Mouse (Mus musculus): ENCODE measurements around the gene Klhdc7a. TPM values are rescaled to one million over a fixed set of nuclear protein-coding genes. Genes with fewer than 3 reads are reported as not detected.

The Klhdc7a gene
- polyA plus RNA-seq, 1 experiment, result 0.02 TPM

DNA sequence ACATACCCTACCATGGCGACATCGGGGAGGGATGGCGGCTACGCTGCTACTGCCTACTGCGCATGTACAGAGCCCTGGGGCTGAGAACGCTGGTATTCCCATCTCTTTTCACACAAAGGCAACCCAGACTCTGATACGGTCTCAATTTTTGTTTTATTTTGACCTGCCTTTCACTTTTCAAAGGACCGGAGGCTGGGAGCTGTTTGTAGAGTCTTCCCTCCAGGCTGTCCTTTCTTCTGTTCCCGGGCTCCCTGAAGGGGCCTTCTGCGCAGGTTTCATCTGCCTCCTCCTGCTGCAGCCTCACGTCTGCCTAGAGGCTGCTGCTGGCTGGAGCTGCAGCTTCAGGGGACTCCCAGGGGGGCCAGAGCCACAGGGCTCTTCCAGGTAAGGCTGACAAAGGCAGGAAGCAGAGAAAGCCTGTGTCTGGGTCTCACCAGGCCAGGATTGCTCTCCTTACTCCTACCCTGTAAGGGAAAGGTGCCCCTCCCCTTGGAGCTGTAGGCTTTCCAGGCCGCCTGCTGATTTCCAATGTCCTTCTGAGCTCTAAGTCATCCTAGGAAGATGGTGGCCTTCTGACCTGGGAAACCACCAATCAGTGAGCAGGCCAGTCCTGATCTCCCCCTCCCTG lies 7.6 kb downstream of the Klhdc7a start:
- no peak overlapping the region for H3ac ChIP-seq (ENCODE audit: control insufficient read depth, insufficient read length, low read depth)
- H3K36me3 ChIP-seq (ENCODE audit: control insufficient read depth, insufficient read depth), result no peaks in the 10 kb centered on the region
- no peak overlapping the region for H3K4me3 ChIP-seq (ENCODE audit: insufficient read depth, poor library complexity, severe bottlenecking)
- peaks cover under 1% of the 10 kb centered on the region for H3K27me3 ChIP-seq (ENCODE audit: control insufficient read depth, insufficient read depth, insufficient read length)
- no peaks in the 10 kb centered on the region for H3K79me3 ChIP-seq (ENCODE audit: low read depth)
- TF ChIP-seq USF1 (IDR thresholded peaks at IDR 0.05; ENCODE audit: low read depth) (no peak), MYOD1 (IDR thresholded peaks at IDR 0.05; ENCODE audit: control insufficient read depth, insufficient read length, low read depth) (no peak), MAX (IDR thresholded peaks at IDR 0.05) (no peak), CEBPB (IDR thresholded peaks at IDR 0.05; ENCODE audit: low read depth) (no peak), FOSL1 (IDR thresholded peaks at IDR 0.05; ENCODE audit: insufficient read depth, low read length, poor library complexity, severe bottlenecking) (no peak), CTCF (IDR thresholded peaks at IDR 0.05; ENCODE audit: control insufficient read depth, insufficient read depth, insufficient read length) (no peak), MYOG (IDR thresholded peaks at IDR 0.05; ENCODE audit: control insufficient read depth, extremely low read depth, insufficient read length) (no peak)
- no peaks in the 10 kb centered on the region for H3K79me2 ChIP-seq (ENCODE audit: control insufficient read depth, insufficient read depth)

DNA sequence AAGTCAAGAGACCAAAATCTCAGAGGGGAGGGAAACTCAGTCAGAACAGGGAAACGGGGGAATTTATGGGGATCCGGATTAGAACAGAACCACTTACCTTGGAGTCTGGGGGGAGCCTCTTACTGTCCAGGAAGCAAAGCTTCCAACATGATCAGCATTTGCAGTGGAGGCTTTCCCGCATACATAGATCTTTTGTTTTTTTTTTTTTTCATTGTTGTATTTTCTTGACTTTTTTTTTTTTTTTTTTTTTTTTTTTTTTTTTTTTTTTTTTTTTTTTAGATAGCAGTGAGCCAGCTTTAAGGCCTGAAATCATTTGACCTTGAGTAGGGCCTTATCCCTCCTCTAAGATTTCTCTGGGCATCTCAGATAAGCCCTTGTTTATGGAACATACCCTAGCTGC lies 8.6 kb downstream of the Klhdc7a start:
- no peaks in the 10 kb centered on the region for H3K79me2 ChIP-seq (ENCODE audit: control insufficient read depth, insufficient read depth)
- H3K27me3 ChIP-seq (ENCODE audit: control insufficient read depth, insufficient read depth, insufficient read length), result no peaks in the 10 kb centered on the region
- no peaks in the 10 kb centered on the region for H3K36me3 ChIP-seq (ENCODE audit: control insufficient read depth, insufficient read depth)
- H3K4me3 ChIP-seq (ENCODE audit: insufficient read depth, poor library complexity, severe bottlenecking), result no peak overlapping the region
- no peaks in the 10 kb centered on the region for H3K79me3 ChIP-seq (ENCODE audit: low read depth)
- H3ac ChIP-seq (ENCODE audit: control insufficient read depth, insufficient read length, low read depth), result no peak overlapping the region
- TF ChIP-seq CEBPB (IDR thresholded peaks at IDR 0.05; ENCODE audit: low read depth) (no peak), MYOG (IDR thresholded peaks at IDR 0.05; ENCODE audit: control insufficient read depth, extremely low read depth, insufficient read length) (no peak), USF1 (IDR thresholded peaks at IDR 0.05; ENCODE audit: low read depth) (no peak), FOSL1 (IDR thresholded peaks at IDR 0.05; ENCODE audit: insufficient read depth, low read length, poor library complexity, severe bottlenecking) (no peak)

DNA sequence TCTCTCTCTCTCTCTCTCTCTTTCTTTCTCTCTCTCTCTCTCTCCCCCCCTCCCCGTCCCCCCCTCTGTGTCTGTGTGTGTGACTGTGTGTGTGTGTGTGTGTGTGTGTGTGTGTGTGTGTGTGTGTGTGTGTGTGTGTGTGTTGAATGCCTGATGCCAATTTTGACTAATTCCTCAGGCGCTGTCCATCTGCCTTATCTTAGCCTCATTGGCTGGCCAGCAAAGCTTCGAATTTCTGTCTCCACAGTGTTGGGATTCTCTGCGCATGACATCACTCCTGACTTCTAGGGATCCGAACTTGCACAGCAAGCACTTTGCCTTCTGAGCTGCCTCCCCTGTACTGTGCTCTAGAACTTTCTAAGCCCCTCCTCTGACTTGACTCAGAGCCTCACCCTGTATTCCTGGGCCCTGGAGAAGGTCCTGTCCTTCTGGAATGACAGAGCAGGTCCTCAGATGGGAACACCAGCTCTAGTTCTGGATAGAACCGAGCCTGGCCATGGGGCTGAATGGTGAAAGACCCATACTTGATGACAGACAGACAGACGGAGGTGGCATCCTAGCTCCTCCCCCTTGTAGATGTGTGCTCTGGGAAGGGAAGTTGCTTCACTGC lies 16.8 kb downstream of the Klhdc7a start:
- no peak overlapping the region for H3ac ChIP-seq (ENCODE audit: control insufficient read depth, insufficient read length, low read depth)
- no peaks in the 10 kb centered on the region for H3K27me3 ChIP-seq (ENCODE audit: control insufficient read depth, insufficient read depth, insufficient read length)
- H3K4me3 ChIP-seq (ENCODE audit: insufficient read depth, poor library complexity, severe bottlenecking), result no peak overlapping the region
- TF ChIP-seq CTCF (IDR thresholded peaks at IDR 0.05; ENCODE audit: control insufficient read depth, insufficient read depth, insufficient read length) (no peak), MAX (IDR thresholded peaks at IDR 0.05) (no peak), MYOD1 (IDR thresholded peaks at IDR 0.05; ENCODE audit: control insufficient read depth, insufficient read length, low read depth) (no peak), FOSL1 (IDR thresholded peaks at IDR 0.05; ENCODE audit: insufficient read depth, low read length, poor library complexity, severe bottlenecking) (no peak), MYOG (IDR thresholded peaks at IDR 0.05; ENCODE audit: control insufficient read depth, extremely low read depth, insufficient read length) (no peak), CEBPB (IDR thresholded peaks at IDR 0.05; ENCODE audit: low read depth) (no peak), USF1 (IDR thresholded peaks at IDR 0.05; ENCODE audit: low read depth) (no peak)
- H3K79me3 ChIP-seq (ENCODE audit: low read depth), result no peaks in the 10 kb centered on the region
- no peaks in the 10 kb centered on the region for H3K36me3 ChIP-seq (ENCODE audit: control insufficient read depth, insufficient read depth)
- no peaks in the 10 kb centered on the region for H3K79me2 ChIP-seq (ENCODE audit: control insufficient read depth, insufficient read depth)

DNA sequence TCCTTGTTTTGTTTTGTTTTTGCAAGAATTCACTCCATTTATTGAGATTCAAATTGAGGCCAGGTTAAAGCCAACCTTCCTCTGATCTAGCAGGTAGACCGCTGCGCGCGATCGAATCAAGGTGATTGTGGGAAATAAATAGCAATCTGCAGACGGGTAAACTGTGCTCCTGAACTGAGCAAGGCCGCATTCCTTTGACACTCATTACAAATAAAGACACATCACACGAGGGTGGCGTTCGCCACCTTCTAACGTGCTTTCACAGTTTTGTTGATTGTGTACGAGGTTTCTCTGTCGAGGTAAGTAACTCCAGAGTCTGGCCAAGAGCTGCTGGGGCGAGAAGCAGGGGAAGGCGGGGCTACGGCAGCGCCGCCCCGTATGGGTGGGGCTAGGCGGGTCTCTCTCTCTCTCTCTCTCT lies 17.4 kb downstream of the Klhdc7a start:
- Histone ChIP-seq H3ac (ENCODE audit: control insufficient read depth, insufficient read length, low read depth) (no peak overlapping the region), H3K36me3 (ENCODE audit: control insufficient read depth, insufficient read depth) (no peaks in the 10 kb centered on the region), H3K27me3 (ENCODE audit: control insufficient read depth, insufficient read depth, insufficient read length) (no peaks in the 10 kb centered on the region), H3K4me3 (ENCODE audit: insufficient read depth, poor library complexity, severe bottlenecking) (no peak overlapping the region), H3K79me2 (ENCODE audit: control insufficient read depth, insufficient read depth) (no peaks in the 10 kb centered on the region), H3K79me3 (ENCODE audit: low read depth) (no peaks in the 10 kb centered on the region)
- TF ChIP-seq FOSL1 (IDR thresholded peaks at IDR 0.05; ENCODE audit: insufficient read depth, low read length, poor library complexity, severe bottlenecking) (no peak), USF1 (IDR thresholded peaks at IDR 0.05; ENCODE audit: low read depth) (no peak), CEBPB (IDR thresholded peaks at IDR 0.05; ENCODE audit: low read depth) (no peak), MAX (IDR thresholded peaks at IDR 0.05) (no peak), MYOD1 (IDR thresholded peaks at IDR 0.05; ENCODE audit: control insufficient read depth, insufficient read length, low read depth) (no peak), CTCF (IDR thresholded peaks at IDR 0.05; ENCODE audit: control insufficient read depth, insufficient read depth, insufficient read length) (no peak), MYOG (IDR thresholded peaks at IDR 0.05; ENCODE audit: control insufficient read depth, extremely low read depth, insufficient read length) (no peak)

DNA sequence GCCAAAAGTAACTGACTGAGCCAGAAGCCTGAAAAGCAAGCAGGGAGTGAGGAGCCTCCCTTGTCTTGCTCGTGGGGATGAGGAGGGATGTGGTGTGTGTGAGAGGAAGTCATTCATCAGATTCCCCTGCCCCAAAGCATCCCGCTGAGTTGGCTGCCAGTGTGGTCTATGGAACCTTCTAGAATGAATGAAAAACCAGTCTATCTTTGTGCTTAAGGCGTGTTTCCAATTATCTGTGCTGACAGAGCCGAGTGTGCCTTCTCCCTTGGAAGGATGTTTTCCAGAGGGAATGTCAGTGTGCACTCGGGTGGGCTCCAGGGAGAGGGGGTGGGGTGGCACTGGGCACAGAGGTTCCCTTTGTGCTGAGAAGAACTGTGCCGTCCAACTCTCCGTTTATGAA lies 19.2 kb downstream of the Klhdc7a start:
- TF ChIP-seq USF1 (IDR thresholded peaks at IDR 0.05; ENCODE audit: low read depth) (no peak), MYOD1 (IDR thresholded peaks at IDR 0.05; ENCODE audit: control insufficient read depth, insufficient read length, low read depth) (no peak), FOSL1 (IDR thresholded peaks at IDR 0.05; ENCODE audit: insufficient read depth, low read length, poor library complexity, severe bottlenecking) (no peak)
- Histone ChIP-seq H3K36me3 (ENCODE audit: control insufficient read depth, insufficient read depth) (no peaks in the 10 kb centered on the region), H3K27me3 (ENCODE audit: control insufficient read depth, insufficient read depth, insufficient read length) (no peaks in the 10 kb centered on the region), H3K79me3 (ENCODE audit: low read depth) (no peaks in the 10 kb centered on the region), H3ac (ENCODE audit: control insufficient read depth, insufficient read length, low read depth) (no peak overlapping the region), H3K79me2 (ENCODE audit: control insufficient read depth, insufficient read depth) (no peaks in the 10 kb centered on the region), H3K4me3 (ENCODE audit: insufficient read depth, poor library complexity, severe bottlenecking) (no peak overlapping the region)

DNA sequence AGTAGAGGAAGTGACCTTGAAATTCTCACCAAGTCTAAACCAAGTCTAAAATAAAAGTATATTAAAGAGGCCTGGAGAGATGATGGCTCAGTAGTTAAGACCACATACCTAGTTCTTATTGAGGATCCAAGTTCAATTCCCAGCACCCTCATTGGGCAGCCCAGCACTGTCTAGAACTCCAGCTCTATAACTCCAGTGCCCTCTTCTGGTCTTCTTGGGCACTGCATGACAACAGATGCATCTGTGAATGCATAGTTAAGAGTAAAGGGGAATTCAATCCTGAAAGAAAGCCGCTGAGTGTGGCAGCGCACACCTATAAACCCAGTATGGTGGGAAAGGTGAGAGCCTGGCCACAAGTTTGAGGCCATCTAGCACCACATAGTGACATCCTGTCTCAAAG lies 20.5 kb downstream of the Klhdc7a start:
- no peaks in the 10 kb centered on the region for H3K79me3 ChIP-seq (ENCODE audit: low read depth)
- H3ac ChIP-seq (ENCODE audit: control insufficient read depth, insufficient read length, low read depth), result no peak overlapping the region
- H3K4me3 ChIP-seq (ENCODE audit: insufficient read depth, poor library complexity, severe bottlenecking), result no peak overlapping the region
- no peaks in the 10 kb centered on the region for H3K79me2 ChIP-seq (ENCODE audit: control insufficient read depth, insufficient read depth)
- TF ChIP-seq CTCF (IDR thresholded peaks at IDR 0.05; ENCODE audit: control insufficient read depth, insufficient read depth, insufficient read length) (no peak), MYOD1 (IDR thresholded peaks at IDR 0.05; ENCODE audit: control insufficient read depth, insufficient read length, low read depth) (no peak), CEBPB (IDR thresholded peaks at IDR 0.05; ENCODE audit: low read depth) (no peak), USF1 (IDR thresholded peaks at IDR 0.05; ENCODE audit: low read depth) (no peak), MAX (IDR thresholded peaks at IDR 0.05) (no peak), MYOG (IDR thresholded peaks at IDR 0.05; ENCODE audit: control insufficient read depth, extremely low read depth, insufficient read length) (no peak), FOSL1 (IDR thresholded peaks at IDR 0.05; ENCODE audit: insufficient read depth, low read length, poor library complexity, severe bottlenecking) (no peak)
- no peaks in the 10 kb centered on the region for H3K36me3 ChIP-seq (ENCODE audit: control insufficient read depth, insufficient read depth)
- no peaks in the 10 kb centered on the region for H3K27me3 ChIP-seq (ENCODE audit: control insufficient read depth, insufficient read depth, insufficient read length)
